Mouse (Mus musculus) heart, adult 2 months (tissue): ENCODE measurements at regions not wholly inside any gene's neighbourhood (a gene's known extent, or its start where the extent isn't known, plus 50 kb on each side); places are given as distances from the start of the nearest gene placed in this dataset.

Source experiments
- DNase-seq, 2 experiments: peaks; one replicate each; pipeline ENCODE4 v3.0.0; 2021
- H3K27ac ChIP-seq: fragments of 200-600 bp; 2 replicates; pipeline ENCODE4 v1.8.1; 2022
- H3K27me3 ChIP-seq: fragments of 200-500 bp; 2 replicates; pipeline ENCODE4 v1.6.1; 2012; ENCODE audit warnings: mild to moderate bottlenecking, low read length, inconsistent platforms, mixed read lengths; ENCODE audit not compliant: control insufficient read depth, insufficient read depth
- H3K36me3 ChIP-seq: fragments of 200-500 bp; 2 replicates; pipeline ENCODE4 v1.6.1; 2012; ENCODE audit warnings: low read length, inconsistent platforms; ENCODE audit not compliant: control insufficient read depth, insufficient read depth
- H3K4me1 ChIP-seq: fragments of 200-500 bp; 2 replicates; pipeline ENCODE4 v1.6.1; 2011; ENCODE audit warnings: low read length; ENCODE audit not compliant: control insufficient read depth, insufficient read depth
- H3K4me3 ChIP-seq: fragments of 200-600 bp; 2 replicates; pipeline ENCODE4 v1.8.1; 2022
- H3K79me2 ChIP-seq: fragments of 200-500 bp; replicated peaks from 2 replicates; pipeline ENCODE4 v1.6.1; 2012; ENCODE audit warnings: mild to moderate bottlenecking, inconsistent platforms, low read length, moderate library complexity, mixed read lengths; ENCODE audit not compliant: control insufficient read depth, insufficient read depth
- H3K9ac ChIP-seq: fragments of 200-500 bp; 2 replicates; pipeline ENCODE4 v1.6.1; 2012; ENCODE audit warnings: low read depth, mild to moderate bottlenecking, control low read depth, inconsistent platforms, low read length, mixed read lengths
- CTCF ChIP-seq: fragments of 200-600 bp; IDR thresholded peaks from 2 replicates; pipeline ENCODE4 v1.8.1; 2022; ENCODE audit warnings: antibody characterized with exemption, mild to moderate bottlenecking, moderate library complexity
- EP300 ChIP-seq: fragments of 200-500 bp; IDR thresholded peaks from 2 replicates; pipeline ENCODE4 v1.6.1; 2011; ENCODE audit warnings: low read depth, low read length, control low read depth; ENCODE audit not compliant: insufficient read depth
- POLR2A ChIP-seq: fragments of 200-500 bp; IDR thresholded peaks from 2 replicates; pipeline ENCODE4 v1.6.1; 2011; ENCODE audit warnings: mild to moderate bottlenecking, low read depth, low read length, control low read depth; ENCODE audit not compliant: insufficient read depth
- WGBS: fragments of 180-500 bp; shearing (Covaris S2); methylation state at CpG from one replicate; pipeline ENCODE4 v1.1.7; 2018; 5-methylcytosine and 5-hydroxymethylcytosine counted together
- intact Hi-C: fragments of 180-260 bp; cut with DNase I; formaldehyde crosslinking; loops from one replicate; pipeline ENCODE4 v1.15.1; 2025

DNA sequence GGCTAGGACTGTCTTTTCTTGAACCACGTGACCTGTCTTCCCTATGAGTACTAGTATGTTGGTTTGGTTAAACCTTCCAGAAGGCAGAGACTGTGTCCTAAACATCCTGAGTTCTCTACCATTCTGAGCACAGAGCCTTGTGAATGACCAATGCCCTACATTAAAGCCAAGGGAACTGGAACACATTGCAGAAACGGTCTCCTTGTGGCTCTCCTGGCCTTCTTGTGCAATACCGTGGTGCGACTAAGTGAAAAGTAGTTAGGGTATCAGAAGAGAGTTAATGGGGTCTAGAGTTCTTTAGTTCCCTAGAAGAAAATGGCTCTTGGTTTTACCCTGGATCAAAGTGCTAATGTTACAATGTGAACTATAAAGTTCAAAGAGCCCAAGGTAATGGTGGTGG lies 101.8 kb upstream of the 1700016C15Rik start:
- Histone ChIP-seq H3K4me1 (peaks cover 8% of the 10 kb centered on the region), H3K27ac (no peak overlapping the region), H3K36me3 (no peaks in the 10 kb centered on the region; the same call in 1 of the 2 replicates), H3K4me3 (no peak overlapping the region), H3K79me2 (no peaks in the 10 kb centered on the region), H3K27me3 (no peaks in the 10 kb centered on the region), H3K9ac (no peak overlapping the region)
- TF ChIP-seq CTCF (no peak), EP300 (no peak), POLR2A (no peak)
- WGBS = 97% methylated on average over 4 of the region's 4 CpGs
- intact Hi-C loops = no loop called here
- DNase-seq = no peak

DNA sequence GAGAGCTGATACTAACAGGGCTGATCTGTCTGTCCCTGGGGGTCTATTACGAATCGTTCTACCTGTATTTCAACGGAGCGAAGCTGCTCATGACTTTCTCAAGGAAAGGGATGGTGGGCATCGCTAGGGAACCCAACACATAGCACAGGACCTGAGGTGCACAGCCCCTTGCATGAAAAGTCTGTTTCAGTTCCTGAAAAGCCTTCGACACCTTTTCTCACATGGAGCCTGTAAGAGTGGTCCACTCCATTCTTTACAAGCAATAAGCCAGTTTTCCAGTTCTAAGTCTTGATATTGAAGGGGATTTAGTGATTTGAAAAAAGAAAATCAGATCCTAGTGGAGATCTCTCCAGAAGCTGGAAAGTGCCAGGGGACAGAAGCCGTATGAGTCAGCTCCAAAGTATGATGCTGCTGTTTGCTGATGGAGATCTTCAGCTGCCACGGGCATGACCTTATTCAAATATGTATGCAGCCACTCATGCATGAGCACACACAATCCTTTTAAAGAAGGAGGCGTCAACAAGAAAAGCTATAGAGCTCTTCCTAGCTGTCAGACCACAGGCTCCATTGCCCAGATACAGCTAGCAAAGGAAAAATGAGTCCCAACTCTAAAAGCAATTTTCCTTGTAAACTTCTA lies 95.5 kb upstream of the 1700016C15Rik start:
- no peak for DNase-seq
- Histone ChIP-seq H3K27ac (no peak overlapping the region), H3K27me3 (no peaks in the 10 kb centered on the region), H3K9ac (no peak overlapping the region), H3K4me1 (peaks cover 7% of the 10 kb centered on the region), H3K79me2 (no peaks in the 10 kb centered on the region), H3K36me3 (no peaks in the 10 kb centered on the region), H3K4me3 (no peak overlapping the region)
- TF ChIP-seq POLR2A (no peak), EP300 (no peak), CTCF (no peak)
- intact Hi-C loops = no loop called here
- WGBS = 85% methylated on average over 9 of the region's 9 CpGs

DNA sequence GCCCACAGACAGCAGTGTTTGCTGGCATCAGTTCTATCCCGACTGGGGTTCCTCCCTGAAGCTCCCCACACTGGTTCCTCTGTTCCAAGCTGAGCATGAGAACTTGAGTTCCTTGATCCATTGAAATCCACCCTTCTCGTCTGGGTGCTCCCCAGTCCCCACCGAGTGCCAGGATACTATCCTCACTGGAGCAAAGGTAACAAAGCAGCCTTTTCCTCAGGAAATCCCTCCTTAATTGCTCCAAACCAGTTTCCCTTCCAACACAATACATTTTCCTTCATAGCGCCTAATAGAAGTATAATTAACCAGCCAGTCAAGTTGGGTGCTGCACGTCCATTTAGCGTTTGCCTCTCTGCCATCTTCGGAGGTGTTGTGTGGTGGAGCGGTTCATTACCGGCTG lies 92.6 kb upstream of the 1700016C15Rik start:
- H3K9ac ChIP-seq = no peak overlapping the region
- no peaks in the 10 kb centered on the region for H3K79me2 ChIP-seq
- DNase-seq = peak in 1 of 2 experiments; percentile 38
- no peak for TF ChIP-seq CTCF
- 0 out of 2 replicates have a peak, but pooled peaks have one; percentile 45 for TF ChIP-seq EP300
- peak; percentile 22; the same call in 1 of the 2 replicates for TF ChIP-seq POLR2A
- H3K36me3 ChIP-seq = no peaks in the 10 kb centered on the region
- peak overlapping the region; percentile 67 for H3K27ac ChIP-seq
- intact Hi-C loops = loop anchor here (2.0 to 5.0 kb wide), 3 partner anchors 45 to 194 kb away; partner anchors contain the start of gene Zbtb18
- no peak overlapping the region for H3K4me3 ChIP-seq
- WGBS = 60% methylated on average over 9 of the region's 9 CpGs
- no peaks in the 10 kb centered on the region for H3K27me3 ChIP-seq
- peaks cover 7% of the 10 kb centered on the region for H3K4me1 ChIP-seq

- Histone ChIP-seq H3K27me3 (no peaks in the 10 kb centered on the region), H3K4me3 (no peak overlapping the region), H3K36me3 (no peaks in the 10 kb centered on the region), H3K4me1 (peaks cover 7% of the 10 kb centered on the region), H3K9ac (no peak overlapping the region), H3K79me2 (no peaks in the 10 kb centered on the region), H3K27ac (no peak overlapping the region)
- DNase-seq = no peak
- TF ChIP-seq CTCF = no peak
- TF ChIP-seq POLR2A = no peak
- no peak for TF ChIP-seq EP300
- 95% methylated on average over 10 of the region's 10 CpGs for WGBS
- intact Hi-C loops = loop anchor here (5.0 kb wide), 2 partner anchors 44 to 106 kb away; no protein-coding TSS in a partner anchor
Measured at GRCm38 (mm10) chr1:177638381-177638780, 91.2 kb upstream of the 1700016C15Rik start.

- 56% methylated on average over 20 of the region's 20 CpGs for WGBS
- no peaks in the 10 kb centered on the region for H3K79me2 ChIP-seq
- no peak overlapping the region for H3K27ac ChIP-seq
- no peak overlapping the region for H3K9ac ChIP-seq
- H3K36me3 ChIP-seq = no peaks in the 10 kb centered on the region
- no peak for DNase-seq
- H3K27me3 ChIP-seq = no peaks in the 10 kb centered on the region
- intact Hi-C loops = loop anchor here (5.0 kb wide), 2 partner anchors 42 to 108 kb away; no protein-coding TSS in a partner anchor
- TF ChIP-seq POLR2A (no peak), CTCF (no peak), EP300 (no peak)
- H3K4me1 ChIP-seq = peaks cover 7% of the 10 kb centered on the region
- no peak overlapping the region for H3K4me3 ChIP-seq
Measured at GRCm38 (mm10) chr1:177639931-177640846, 89.4 kb upstream of the 1700016C15Rik start.
